Mouse (Mus musculus): ENCODE results near the gene Il17re.
A peak's percentile ranks its signal among the peaks of the same experiment; 100 is the strongest.

GRCm38 (mm10) chr6:113494258-113494788 lies 36.0 kb downstream of the Il17re start:
- TF ChIP-seq EP300 (IDR thresholded peaks at IDR 0.05) (no peak), CTCF (IDR thresholded peaks at IDR 0.05) (peak; percentile 80)
